Mouse (Mus musculus) forebrain, embryonic 12.5 days (tissue): ENCODE measurements around the gene Cep128. TPM values are rescaled to one million over a fixed set of nuclear protein-coding genes. Genes with fewer than 3 reads are reported as not detected.
A peak's percentile ranks its signal among the peaks of the same experiment; 100 is the strongest.

Experiments used
- ATAC-seq: fragments of 200-750 bp; cut with Nextera tagmentation; 2 replicates; pipeline ENCODE4 v1.8.0; 2017; ENCODE audit warnings: moderate TSS enrichment; ENCODE audit not compliant: low FRiP score
- H3K27ac ChIP-seq: fragments of 300-500 bp; sonication (generic); 2 replicates; pipeline ENCODE4 v1.5.1; 2016; ENCODE audit warnings: mild to moderate bottlenecking
- H3K27me3 ChIP-seq: fragments of 300-500 bp; sonication (generic); 2 replicates; pipeline ENCODE4 v1.6.1; 2016; ENCODE audit warnings: mild to moderate bottlenecking
- H3K36me3 ChIP-seq: fragments of 300-500 bp; sonication (generic); replicated peaks from 2 replicates; pipeline ENCODE4 v1.6.1; 2016; ENCODE audit warnings: mild to moderate bottlenecking
- H3K4me1 ChIP-seq: fragments of 300-500 bp; sonication (generic); 2 replicates; pipeline ENCODE4 v1.6.1; 2016
- H3K4me2 ChIP-seq: fragments of 300-500 bp; sonication (generic); 2 replicates; pipeline ENCODE4 v1.6.1; 2016; ENCODE audit warnings: mild to moderate bottlenecking, moderate library complexity
- H3K4me3 ChIP-seq: fragments of 300-500 bp; sonication (generic); replicated peaks from 2 replicates; pipeline ENCODE4 v1.5.1; 2016; ENCODE audit warnings: mild to moderate bottlenecking
- H3K9ac ChIP-seq: fragments of 300-500 bp; sonication (generic); 2 replicates; pipeline ENCODE4 v1.6.1; 2016; ENCODE audit warnings: mild to moderate bottlenecking
- H3K9me3 ChIP-seq: fragments of 300-500 bp; sonication (generic); 2 replicates; pipeline ENCODE4 v1.6.1; 2016
- WGBS: fragments of 180-500 bp; shearing (Covaris S2); methylation state at CpG from one replicate; pipeline ENCODE4 v1.1.7; 2016; 5-methylcytosine and 5-hydroxymethylcytosine counted together
- polyA plus RNA-seq: library from polyadenylated mRNA; unstranded; fragments of >200 nt; fragmentation: Nextera tagmentation; extraction: Ambion mirVana; gene quantifications from 2 replicates; pipeline ENCODE4 v1.2.1, GENCODE M21; 2016

Gene Cep128
- 11.1 and 12.0 TPM in 2 replicates for polyA plus RNA-seq

DNA sequence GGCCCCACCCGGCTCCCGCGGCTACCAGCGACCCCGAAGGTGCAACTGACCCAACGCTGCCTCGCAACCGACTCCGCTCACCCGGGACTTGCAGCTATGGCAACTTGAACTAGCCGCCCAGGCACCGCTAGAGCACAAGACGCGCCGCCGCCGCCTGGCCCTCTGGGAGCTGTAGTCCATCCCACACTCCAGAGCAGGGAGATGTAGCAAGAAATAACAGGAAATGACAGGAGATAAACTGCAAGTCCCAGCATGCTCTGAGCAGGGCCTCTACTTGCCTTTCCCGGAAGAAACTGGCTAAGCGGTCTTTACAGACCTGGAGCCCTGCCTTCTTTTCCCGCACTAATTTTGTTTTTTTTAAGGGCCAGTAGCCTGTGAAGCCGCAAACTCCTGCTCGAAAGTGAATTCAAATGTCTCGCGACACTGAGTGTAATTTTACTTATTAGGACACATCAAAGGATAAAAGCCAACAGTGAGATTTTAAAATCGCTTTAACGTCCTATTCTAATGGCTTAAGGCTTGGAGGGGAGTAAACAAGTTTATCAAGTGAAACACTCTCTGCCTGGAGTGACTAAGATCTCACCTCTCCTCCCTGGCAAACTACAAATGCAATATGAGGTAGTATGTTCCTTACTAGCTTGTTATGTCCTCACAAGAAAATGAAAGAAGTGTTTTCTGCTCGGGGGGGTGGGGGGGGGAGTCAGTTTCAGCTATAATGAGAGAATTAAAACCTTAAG is at the start of gene Cep128, which contains the start of gene Tshr:
Gene Cep128, minus strand, starts transcription at position 129 of the 737 bp plus-strand sequence.
Gene Tshr, plus strand, starts transcription at position 283 of the 737 bp plus-strand sequence.
- H3K4me1 ChIP-seq = peaks cover 11% of the 10 kb centered on the region
- WGBS = 1% methylated on average over 27 of the region's 27 CpGs
- no peaks in the 10 kb centered on the region for H3K9me3 ChIP-seq
- peak within 1 kb of the TSS; percentile 89 for H3K4me2 ChIP-seq
- ATAC-seq = peak; percentile 100
- H3K27ac ChIP-seq = 0 out of 2 replicates have a peak within 1 kb of the TSS, but pooled peaks have one; percentile 8
- H3K27me3 ChIP-seq = no peaks in the 10 kb centered on the region
- peak within 1 kb of the TSS; percentile 68 for H3K4me3 ChIP-seq
- no peaks in the 10 kb centered on the region for H3K36me3 ChIP-seq
- H3K9ac ChIP-seq = peak within 1 kb of the TSS; percentile 65

DNA sequence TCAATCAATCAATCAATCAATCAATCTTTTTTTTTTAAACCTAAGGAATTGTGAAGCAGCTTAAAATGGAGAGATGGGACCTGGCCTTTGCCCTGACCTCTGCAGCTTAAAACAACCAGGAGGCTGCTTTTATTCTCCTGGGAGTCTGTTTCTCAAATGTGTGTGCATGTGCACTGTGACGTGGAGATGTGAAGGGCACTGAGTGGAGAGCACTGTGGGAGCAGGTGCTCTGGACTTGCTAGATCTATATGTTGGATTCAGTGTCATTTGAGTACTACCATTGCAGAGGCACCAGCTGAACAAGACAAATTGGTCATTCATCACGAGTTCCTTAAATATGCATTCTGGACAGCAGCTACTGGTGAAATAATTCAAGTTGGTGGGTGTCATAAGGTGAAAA is 42.9 kb upstream of the Cep128 start:
- Histone ChIP-seq H3K27ac (no peak overlapping the region), H3K36me3 (no peaks in the 10 kb centered on the region), H3K9me3 (no peaks in the 10 kb centered on the region), H3K9ac (no peak overlapping the region), H3K4me1 (no peaks in the 10 kb centered on the region), H3K4me3 (no peak overlapping the region), H3K4me2 (no peak overlapping the region), H3K27me3 (no peaks in the 10 kb centered on the region)
- ATAC-seq = no peak
- 67% methylated on average over 2 of the region's 2 CpGs for WGBS

DNA sequence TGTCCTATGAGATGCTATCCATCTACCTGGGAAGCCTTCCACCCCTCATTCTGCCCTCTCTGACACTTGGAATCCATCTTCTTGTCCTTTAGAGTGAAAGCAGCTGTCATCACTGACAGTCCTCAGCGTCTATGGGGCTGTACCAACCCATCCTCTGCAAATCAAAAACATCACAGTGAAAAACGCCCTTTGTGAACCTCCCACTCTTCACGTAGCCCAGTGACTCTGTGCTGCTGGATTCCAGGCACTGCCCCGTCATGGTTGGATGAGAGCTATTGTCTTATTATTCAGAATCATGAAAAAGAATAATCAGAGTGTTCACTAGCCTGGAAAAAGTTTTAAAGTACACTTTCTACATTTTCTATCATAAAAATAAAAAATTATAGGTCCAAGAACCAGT is 42.3 kb upstream of the Cep128 start:
- WGBS = 38% methylated on average over 4 of the region's 4 CpGs
- no peaks in the 10 kb centered on the region for H3K9me3 ChIP-seq

DNA sequence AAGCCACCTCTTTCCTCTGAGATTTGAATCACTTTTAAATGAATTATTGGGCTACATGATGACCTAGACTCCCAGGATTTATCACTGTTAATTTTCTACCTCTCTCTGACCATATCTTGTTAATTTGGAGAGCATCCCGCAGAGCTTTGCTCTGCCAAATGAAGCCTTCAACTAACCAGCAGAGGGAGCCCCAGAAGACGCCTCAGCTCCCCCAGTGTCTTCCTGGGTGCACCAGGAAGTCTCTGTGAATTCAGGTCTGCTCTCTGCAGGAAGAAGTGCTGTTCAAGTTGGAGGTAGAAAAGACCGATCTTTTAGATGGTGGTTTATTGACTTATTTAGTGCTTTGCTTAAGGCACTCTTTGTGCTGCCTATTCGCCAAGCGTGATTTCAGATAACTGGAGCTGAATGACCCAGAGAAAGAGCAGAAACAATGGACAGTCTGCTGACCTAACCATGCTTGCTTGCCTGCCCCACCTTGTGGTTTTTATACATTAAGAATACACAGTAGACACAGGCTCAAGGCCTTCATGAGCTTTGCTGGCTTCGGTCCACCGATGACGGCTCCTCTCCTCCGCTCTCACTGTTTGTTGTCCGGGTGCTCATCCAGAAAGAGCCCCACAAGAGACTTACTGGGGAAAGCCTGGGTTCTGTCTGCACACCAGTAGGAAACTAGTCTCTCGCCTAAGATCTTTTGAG is 39.1 kb upstream of the Cep128 start:
- peak; percentile 39; the same call in 1 of the 2 replicates for ATAC-seq
- H3K4me2 ChIP-seq = no peak overlapping the region
- no peak overlapping the region for H3K27ac ChIP-seq
- no peaks in the 10 kb centered on the region for H3K36me3 ChIP-seq
- H3K4me1 ChIP-seq = no peaks in the 10 kb centered on the region
- 71% methylated on average over 11 of the region's 11 CpGs for WGBS
- no peaks in the 10 kb centered on the region for H3K27me3 ChIP-seq
- H3K9me3 ChIP-seq = no peaks in the 10 kb centered on the region
- no peak overlapping the region for H3K9ac ChIP-seq
- no peak overlapping the region for H3K4me3 ChIP-seq

More for the DNA sequence above, 42.3 kb upstream of the Cep128 start:
- no peaks in the 10 kb centered on the region for H3K4me1 ChIP-seq
- no peaks in the 10 kb centered on the region for H3K36me3 ChIP-seq
- no peak overlapping the region for H3K9ac ChIP-seq
- no peak overlapping the region for H3K4me2 ChIP-seq
- no peak overlapping the region for H3K27ac ChIP-seq
- H3K4me3 ChIP-seq = no peak overlapping the region
- H3K27me3 ChIP-seq = no peaks in the 10 kb centered on the region
- ATAC-seq = no peak

DNA sequence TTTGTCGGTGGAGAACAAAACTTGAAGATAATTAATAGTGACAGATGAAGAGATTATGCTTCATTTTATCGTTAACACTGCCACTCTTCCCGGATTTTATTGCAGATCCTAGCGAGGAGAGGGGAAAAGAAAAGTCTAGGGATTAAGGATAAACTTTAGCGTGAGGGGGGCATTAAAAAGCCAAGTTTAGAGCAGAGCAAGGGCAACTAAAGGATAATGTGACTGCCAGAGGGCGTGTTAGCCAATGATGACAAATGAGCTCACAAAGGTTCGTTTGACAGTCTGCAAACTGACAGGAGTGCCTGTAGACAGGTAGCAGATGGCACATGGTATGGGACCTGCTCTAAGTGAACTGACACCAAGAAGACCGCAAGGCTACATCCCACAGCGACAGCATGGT is 37.1 kb upstream of the Cep128 start:
- no peaks in the 10 kb centered on the region for H3K27me3 ChIP-seq
- no peaks in the 10 kb centered on the region for H3K36me3 ChIP-seq
- H3K9ac ChIP-seq = no peak overlapping the region
- no peak for ATAC-seq
- H3K4me1 ChIP-seq = no peaks in the 10 kb centered on the region
- no peak overlapping the region for H3K27ac ChIP-seq
- H3K4me2 ChIP-seq = no peak overlapping the region
- no peak overlapping the region for H3K4me3 ChIP-seq
- no peaks in the 10 kb centered on the region for H3K9me3 ChIP-seq
- 55% methylated on average over 9 of the region's 9 CpGs for WGBS

DNA sequence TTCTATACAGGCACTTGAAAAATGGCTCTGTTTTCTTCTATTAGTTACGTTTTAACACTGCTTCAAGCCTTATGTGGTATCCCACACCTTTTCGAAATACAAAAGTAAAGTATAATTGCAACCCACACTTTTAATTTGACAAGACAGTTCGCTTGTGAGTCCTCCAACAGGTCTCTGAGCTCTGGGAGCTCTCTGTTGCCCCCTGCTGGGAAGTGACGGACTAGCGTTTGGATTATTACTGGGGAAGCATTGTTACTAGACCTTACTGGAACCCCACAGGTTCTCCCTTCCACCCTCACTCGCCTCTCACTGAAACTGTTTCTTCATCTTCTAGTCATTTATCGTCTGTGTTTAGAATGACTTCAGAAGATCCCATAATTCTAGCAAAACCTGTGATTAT is 34.6 kb upstream of the Cep128 start:
- H3K36me3 ChIP-seq = no peaks in the 10 kb centered on the region
- H3K9ac ChIP-seq = no peak overlapping the region
- WGBS = 44% methylated on average over 7 of the region's 7 CpGs
- no peak overlapping the region for H3K27ac ChIP-seq
- ATAC-seq = no peak
- H3K9me3 ChIP-seq = no peaks in the 10 kb centered on the region
- 0 out of 2 replicates have a peak, but pooled peaks cover under 1% of the 10 kb centered on the region for H3K4me1 ChIP-seq
- H3K27me3 ChIP-seq = no peaks in the 10 kb centered on the region
- no peak overlapping the region for H3K4me3 ChIP-seq
- no peak overlapping the region for H3K4me2 ChIP-seq

DNA sequence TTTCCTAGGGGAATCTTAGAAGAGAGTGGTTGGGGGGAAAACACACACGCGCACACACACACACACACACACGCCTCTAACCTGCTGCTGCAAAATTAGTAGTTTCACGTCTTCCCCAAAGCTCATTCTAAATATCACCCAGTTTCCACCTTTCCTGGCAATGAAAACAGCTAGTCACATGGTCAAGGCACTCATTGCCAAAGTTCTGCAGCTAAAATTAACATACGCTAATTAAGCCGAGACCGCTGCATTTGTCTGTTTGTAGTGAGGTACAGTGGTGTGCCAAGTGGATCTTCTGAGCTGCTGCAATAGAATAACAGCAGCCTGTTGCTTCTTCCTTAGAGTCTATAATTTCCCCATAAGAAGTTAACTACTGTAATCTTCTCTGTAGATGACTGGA is 32.6 kb upstream of the Cep128 start:
- no peak overlapping the region for H3K27ac ChIP-seq
- H3K4me3 ChIP-seq = no peak overlapping the region
- peaks cover 18% of the 10 kb centered on the region; the same call in 1 of the 2 replicates for H3K4me1 ChIP-seq
- H3K9ac ChIP-seq = no peak overlapping the region
- H3K36me3 ChIP-seq = no peaks in the 10 kb centered on the region
- no peaks in the 10 kb centered on the region for H3K9me3 ChIP-seq
- no peak overlapping the region for H3K4me2 ChIP-seq
- 83% methylated on average over 7 of the region's 7 CpGs for WGBS
- no peaks in the 10 kb centered on the region for H3K27me3 ChIP-seq
- ATAC-seq = no peak

DNA sequence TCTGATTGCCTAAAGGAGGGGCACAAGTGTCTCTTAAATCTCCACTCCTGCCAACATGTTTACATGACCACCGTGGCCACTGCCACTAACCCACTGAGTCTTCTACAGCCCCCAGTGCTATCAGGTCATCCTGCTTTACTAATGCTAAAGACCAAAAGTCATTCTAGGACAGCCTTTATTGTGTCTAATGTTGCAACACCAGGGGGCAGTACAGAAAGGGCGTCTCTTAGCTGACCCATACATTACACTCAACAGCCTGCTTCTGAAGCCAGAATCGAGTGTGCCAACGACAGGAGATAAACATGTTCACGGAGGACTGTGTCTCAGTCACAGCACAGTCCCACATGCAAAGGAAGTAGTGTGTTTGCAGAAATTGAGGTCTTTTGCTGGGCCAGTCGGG is 30.9 kb upstream of the Cep128 start:
- 82% methylated on average over 6 of the region's 6 CpGs for WGBS
- no peak for ATAC-seq
- H3K27me3 ChIP-seq = no peaks in the 10 kb centered on the region
- no peaks in the 10 kb centered on the region for H3K9me3 ChIP-seq
- H3K27ac ChIP-seq = no peak overlapping the region
- no peak overlapping the region for H3K4me2 ChIP-seq
- H3K4me1 ChIP-seq = peaks cover 18% of the 10 kb centered on the region; the same call in 1 of the 2 replicates
- H3K4me3 ChIP-seq = no peak overlapping the region
- no peaks in the 10 kb centered on the region for H3K36me3 ChIP-seq
- H3K9ac ChIP-seq = no peak overlapping the region

DNA sequence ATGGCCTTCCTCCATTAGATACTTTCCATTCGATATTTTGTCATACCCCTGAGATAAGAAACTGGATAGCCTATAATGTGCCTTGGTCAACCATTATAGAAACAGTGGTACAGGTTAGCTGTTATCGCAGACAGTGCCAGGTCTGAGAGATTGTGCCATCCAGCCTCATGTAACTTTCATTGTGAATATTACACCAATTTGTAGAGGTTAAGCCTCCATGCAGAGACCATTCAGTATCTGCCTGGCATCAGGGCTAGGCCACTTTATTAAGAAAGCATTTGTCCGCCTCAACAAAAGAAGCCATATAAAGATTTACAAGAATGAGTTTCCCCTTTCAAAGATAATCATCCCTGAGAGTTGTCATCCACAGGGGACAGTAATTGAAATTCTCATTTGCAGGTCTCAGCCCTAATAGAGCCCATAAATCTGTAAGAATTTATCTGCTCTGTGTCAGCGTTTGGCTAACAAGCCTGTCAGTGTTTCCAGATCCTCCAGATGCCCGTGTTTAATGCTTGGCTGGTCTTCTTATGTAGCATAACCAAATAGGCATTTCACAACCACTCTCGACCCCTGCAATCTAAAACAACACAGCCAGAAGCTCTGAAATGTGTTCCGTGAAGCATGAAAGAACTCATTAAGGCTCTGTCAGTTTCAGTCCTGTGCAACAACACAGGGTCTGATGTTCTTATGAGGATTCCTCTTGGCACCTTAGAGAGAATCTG is 28.4 kb upstream of the Cep128 start:
- H3K36me3 ChIP-seq = no peaks in the 10 kb centered on the region
- no peak overlapping the region for H3K4me3 ChIP-seq
- 27% methylated on average over 7 of the region's 7 CpGs for WGBS
- no peaks in the 10 kb centered on the region for H3K27me3 ChIP-seq
- H3K4me1 ChIP-seq = peaks cover 18% of the 10 kb centered on the region; the same call in 1 of the 2 replicates
- H3K27ac ChIP-seq = peak overlapping the region; percentile 71
- H3K9ac ChIP-seq = no peak overlapping the region
- no peaks in the 10 kb centered on the region for H3K9me3 ChIP-seq
- H3K4me2 ChIP-seq = 0 out of 2 replicates have a peak overlapping the region, but pooled peaks have one; percentile 4
- peak; percentile 87 for ATAC-seq

DNA sequence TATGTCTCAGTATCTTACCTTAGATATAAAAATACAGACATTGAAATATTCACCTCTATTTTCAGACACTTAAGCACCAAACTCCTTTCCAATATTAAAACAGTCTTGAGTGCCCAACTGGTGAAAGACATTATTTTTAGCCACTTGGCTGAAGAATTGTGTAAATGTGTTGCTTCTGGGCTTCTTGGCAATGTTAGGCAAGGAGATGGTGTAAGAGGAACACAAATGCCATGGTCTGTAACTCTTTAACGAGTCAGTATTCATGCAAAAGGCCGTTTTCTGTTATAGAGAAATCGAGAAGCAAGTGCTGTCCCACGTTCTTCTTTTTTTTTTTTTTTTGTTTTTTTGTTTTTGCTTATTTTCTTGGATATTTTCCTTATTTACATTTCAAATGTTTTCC is 26.1 kb upstream of the Cep128 start:
- no peak overlapping the region for H3K4me3 ChIP-seq
- no peak overlapping the region for H3K27ac ChIP-seq
- no peak overlapping the region for H3K9ac ChIP-seq
- no peak overlapping the region for H3K4me2 ChIP-seq
- no peaks in the 10 kb centered on the region for H3K27me3 ChIP-seq
- H3K9me3 ChIP-seq = no peaks in the 10 kb centered on the region
- no peaks in the 10 kb centered on the region for H3K36me3 ChIP-seq
- H3K4me1 ChIP-seq = peaks cover 18% of the 10 kb centered on the region; the same call in 1 of the 2 replicates
- 67% methylated on average over 4 of the region's 4 CpGs for WGBS
- ATAC-seq = no peak

DNA sequence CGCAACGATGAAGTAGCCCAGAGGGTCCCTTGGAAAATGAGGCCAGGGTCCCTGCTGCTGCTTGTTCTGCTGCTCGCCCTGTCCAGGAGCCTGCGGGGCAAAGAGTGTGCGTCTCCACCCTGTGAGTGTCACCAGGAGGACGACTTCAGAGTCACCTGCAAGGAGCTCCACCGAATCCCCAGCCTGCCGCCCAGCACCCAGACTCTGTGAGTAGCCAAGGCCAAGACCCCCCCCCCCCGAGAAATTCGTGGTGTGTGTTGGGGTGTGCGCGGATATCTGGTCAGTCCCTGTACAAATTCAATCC is 16.8 kb upstream of the Cep128 start:
- Histone ChIP-seq H3K4me1 (peaks cover 10% of the 10 kb centered on the region), H3K4me2 (peak overlapping the region; percentile 80), H3K9ac (peak overlapping the region; percentile 49), H3K27me3 (peaks cover 37% of the 10 kb centered on the region), H3K9me3 (no peaks in the 10 kb centered on the region), H3K36me3 (no peaks in the 10 kb centered on the region), H3K4me3 (peak overlapping the region; percentile 47), H3K27ac (no peak overlapping the region)
- 4% methylated on average over 12 of the region's 12 CpGs for WGBS
- ATAC-seq = no peak
